Mouse (Mus musculus): Measurements from ENCODE around the gene Dhx15. TPM values are rescaled to one million over a fixed set of nuclear protein-coding genes. Genes with fewer than 3 reads are reported as not detected.

Gene Dhx15
- total RNA-seq, 2 experiments from 2014 or later, result 49.8 to 58.4 TPM

DNA sequence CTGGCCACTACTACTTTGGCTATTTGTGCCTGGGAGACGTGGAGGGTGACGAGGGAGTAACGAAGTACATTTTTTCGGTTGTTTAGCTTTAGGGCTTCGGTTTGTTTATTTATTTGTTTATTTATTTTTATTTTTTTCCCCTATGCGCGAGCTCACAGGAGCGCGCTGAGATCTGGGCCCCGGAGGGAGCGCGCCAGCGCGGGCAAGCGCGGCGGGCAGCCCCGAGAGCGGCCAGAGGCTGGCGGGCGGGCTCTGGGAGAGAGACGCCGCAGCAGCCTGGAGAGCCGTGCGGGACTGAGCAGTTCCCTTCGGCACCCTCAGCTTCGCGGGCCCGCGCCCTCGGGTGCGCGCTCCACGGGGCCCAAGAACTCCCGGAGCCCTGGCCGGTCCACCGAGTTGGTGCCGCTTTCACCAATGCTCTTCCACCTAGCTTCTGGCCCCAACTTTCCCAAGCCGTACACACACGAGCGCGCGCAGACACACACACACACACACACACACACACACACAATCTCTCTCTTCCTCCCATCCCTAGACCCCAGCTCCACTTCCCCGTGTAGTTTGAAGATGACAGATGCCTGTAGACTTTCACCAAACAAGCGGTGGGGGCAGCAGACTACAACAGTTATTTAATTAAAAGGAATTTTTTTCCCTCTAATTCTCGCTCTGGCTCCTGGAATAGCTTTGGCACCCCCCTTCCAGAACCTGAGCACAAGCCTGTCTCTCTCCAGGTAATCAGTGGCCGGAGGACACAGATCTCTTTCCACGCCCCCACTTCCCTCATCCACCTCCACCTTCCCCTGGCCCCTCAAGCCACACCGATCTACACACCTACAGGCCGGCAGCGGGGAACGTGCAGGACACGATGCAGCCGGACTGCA lies 76.2 kb downstream of the Dhx15 start:
- no peak for DNase-seq (ENCODE audit: low spot score)
- intact Hi-C loops (cut with DNase I), result loop anchor here (10.0 kb wide), 1 partner anchor 251 kb away; the partner anchor contains the start of gene Sod3

DNA sequence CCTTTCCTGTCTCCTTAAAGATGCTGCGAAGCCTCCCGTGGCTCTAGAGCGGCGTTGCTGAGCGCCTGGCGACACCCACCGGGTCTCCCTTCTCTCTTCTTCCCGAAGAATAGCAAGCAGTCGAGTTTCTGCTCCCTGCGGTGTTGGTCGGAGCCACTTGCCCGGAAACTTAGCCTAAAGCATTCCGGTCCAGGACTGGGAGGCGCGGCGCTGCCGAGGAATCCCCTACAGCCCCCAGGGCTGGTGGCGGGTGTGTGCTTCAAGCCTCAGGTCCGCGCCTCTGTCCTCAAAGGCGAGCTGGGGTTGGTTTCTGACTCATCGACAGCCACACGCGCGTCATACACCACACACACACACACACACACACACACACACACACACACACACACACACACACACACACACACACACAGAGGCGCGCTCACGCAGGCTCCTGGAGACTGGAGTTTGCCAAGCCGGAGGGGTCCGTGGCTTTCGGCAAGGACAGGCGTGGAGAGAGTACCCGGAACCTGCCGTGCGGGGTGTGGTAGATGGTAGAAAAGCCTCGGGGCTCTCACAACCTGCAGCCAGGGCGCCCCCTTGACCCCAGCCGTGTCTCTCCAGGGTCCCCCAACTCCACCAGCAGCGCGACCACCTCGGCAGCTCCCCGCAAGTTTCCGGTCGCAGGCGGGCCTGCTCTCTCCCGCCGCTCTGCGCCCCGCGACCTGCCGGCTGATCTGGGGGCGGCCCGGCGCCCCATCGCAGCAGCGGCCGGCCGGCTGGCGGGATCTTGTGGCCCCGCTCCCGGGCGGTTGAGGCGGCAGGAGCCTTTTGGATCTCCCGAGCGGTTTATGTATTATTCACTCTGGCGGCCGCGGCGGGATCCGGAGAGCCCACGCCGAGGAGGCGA lies 77.1 kb downstream of the Dhx15 start:
- no peak for DNase-seq (ENCODE audit: low spot score)
- intact Hi-C loops (cut with DNase I), result loop anchor here (10.0 kb wide), 1 partner anchor 252 kb away; the partner anchor contains the start of gene Sod3

DNA sequence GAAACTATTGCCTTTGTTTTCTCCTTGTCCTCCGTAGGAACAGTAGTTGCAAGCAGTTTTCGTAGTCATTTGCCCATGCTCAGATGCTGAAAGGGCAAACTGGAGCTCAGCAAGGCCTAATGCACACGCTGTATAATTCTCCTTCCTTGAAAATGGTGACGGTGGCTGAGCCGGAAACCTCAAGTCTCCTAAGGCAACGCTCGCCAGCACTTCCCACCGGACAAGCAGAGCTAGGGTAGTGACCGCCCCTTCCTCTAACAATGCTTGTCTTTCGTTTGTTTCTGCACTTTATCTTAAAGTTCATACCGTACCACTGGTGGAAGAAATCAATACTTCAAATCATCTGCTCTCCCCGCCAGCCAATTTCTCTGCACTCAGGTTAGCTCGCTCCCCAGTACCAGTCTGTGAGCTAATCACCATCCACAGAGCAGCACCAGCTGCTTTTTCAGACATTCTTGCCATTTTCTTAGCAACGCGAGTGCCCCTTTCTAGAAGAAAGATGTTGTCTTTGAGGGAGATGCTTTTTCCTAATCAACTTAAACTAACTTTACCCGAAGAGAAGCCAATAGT lies 78.0 kb downstream of the Dhx15 start:
- DNase-seq (ENCODE audit: low spot score), result no peak
- intact Hi-C loops (cut with DNase I), result loop anchor here (10.0 kb wide), 1 partner anchor 253 kb away; the partner anchor contains the start of gene Sod3

DNA sequence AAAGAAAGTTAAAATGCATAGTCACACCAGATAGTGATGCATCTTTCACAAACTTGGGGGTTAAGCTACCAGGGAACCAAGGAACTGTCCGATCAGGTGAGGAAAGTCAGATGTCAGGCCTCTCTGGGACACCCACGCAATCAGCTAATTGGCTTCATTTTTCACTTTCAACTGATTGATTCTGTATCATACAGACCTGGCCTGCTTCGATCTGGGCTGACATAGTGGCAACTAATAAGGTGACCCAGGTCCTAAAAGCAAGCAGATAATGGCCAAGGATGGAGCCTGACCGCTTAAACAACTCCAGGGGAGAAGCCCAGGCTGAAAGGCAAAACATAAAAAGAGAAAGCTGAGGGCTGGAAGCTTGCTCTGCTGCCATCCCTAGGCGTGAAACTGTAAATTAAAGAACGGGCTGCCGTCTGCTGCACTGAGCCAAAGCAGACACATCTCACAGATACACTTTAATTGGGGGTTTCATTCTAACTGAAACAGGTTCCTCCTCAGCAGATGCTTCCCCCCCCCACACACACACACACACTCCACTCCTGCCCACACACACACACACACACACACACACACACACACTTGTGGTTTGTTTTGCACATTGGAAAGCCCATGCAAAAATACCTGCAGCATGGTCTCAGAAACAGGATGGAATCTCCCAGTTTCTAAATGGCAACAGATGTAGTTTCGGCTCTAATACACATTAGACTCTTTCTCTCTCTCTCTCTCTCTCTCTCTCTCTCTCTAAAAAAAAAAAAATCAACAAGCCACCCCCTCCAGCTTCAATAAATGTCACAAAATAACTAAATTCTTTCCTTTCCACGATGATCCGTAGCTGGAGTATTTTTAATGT lies 79.3 kb downstream of the Dhx15 start:
- DNase-seq (ENCODE audit: low spot score), result no peak
- intact Hi-C loops (cut with DNase I), result loop anchor here (10.0 kb wide), 1 partner anchor 254 kb away; the partner anchor contains the start of gene Sod3

Small RNA genes lying within 50 kb of the gene (microRNA-seq; reads per million reads assigned to microRNA genes)
- gene Mir6417, result not detected

Other genes starting within 250 kb of the Dhx15 start
- gene Sod3, start 173.3 kb upstream of the Dhx15 start, total RNA-seq (2021), result 10 to 100 TPM; 11.2 to 13.7 TPM

Measured in heart, postnatal 25 days (tissue).